Mouse (Mus musculus) G1E (cell line): Measurements from ENCODE around the gene Slc37a2.

ENCODE experiments used
- CTCF ChIP-seq: IDR thresholded peaks from 2 replicates; pipeline ENCODE4 v1.5.1; 2012; ENCODE audit warnings: low read depth, low read length, inconsistent platforms, mixed read lengths
- GATA1 ChIP-seq: IDR thresholded peaks from 2 replicates; pipeline ENCODE4 v1.6.1; 2012; ENCODE audit warnings: borderline replicate concordance, low read length, inconsistent platforms, mixed read lengths
- GATA2 ChIP-seq: IDR thresholded peaks from 2 replicates; pipeline ENCODE4 v1.6.1; 2012; ENCODE audit warnings: low read depth, low read length, inconsistent platforms, borderline replicate concordance
- POLR2AphosphoS5 ChIP-seq: IDR thresholded peaks from 2 replicates; pipeline ENCODE4 v1.6.1; 2012; ENCODE audit warnings: low read depth, low read length, inconsistent platforms; ENCODE audit not compliant: insufficient replicate concordance
- TAL1 ChIP-seq: conservative IDR thresholded peaks from 2 replicates; pipeline ENCODE4 v1.6.1; 2012; ENCODE audit warnings: low read depth, low read length, inconsistent platforms, mixed read lengths

GRCm38 (mm10) chr9:37230486-37231195 is 24.9 kb downstream of the Slc37a2 start:
- no peak for TF ChIP-seq TAL1
- no peak for TF ChIP-seq CTCF
- no peak for TF ChIP-seq POLR2AphosphoS5
- no peak for TF ChIP-seq GATA1
- no peak for TF ChIP-seq GATA2
